Mouse (Mus musculus): Measurements from ENCODE around the gene Ehd2.
A peak's percentile ranks its signal among the peaks of the same experiment; 100 is the strongest.
"Not testable (repeated sequence)": the region's sequence is repeated elsewhere in the genome, so short reads cannot be mapped to it uniquely, and the experiment has no call there.

Gene Ehd2

GRCm38 (mm10) chr7:15945721-15946536 is 21.4 kb downstream of the Ehd2 start, which contains the start of gene Nop53:
Gene Nop53, minus strand, starts transcription at chr7:15946074.
- peak; percentile 95 for DNase-seq

GRCm38 (mm10) chr7:15945211-15945610 is 22.2 kb downstream of the Ehd2 start:
- DNase-seq: no peak

- DNase-seq: no peak
These were observed 23.1 kb downstream of the Ehd2 start for GRCm38 (mm10) chr7:15944311-15944710.

DNA sequence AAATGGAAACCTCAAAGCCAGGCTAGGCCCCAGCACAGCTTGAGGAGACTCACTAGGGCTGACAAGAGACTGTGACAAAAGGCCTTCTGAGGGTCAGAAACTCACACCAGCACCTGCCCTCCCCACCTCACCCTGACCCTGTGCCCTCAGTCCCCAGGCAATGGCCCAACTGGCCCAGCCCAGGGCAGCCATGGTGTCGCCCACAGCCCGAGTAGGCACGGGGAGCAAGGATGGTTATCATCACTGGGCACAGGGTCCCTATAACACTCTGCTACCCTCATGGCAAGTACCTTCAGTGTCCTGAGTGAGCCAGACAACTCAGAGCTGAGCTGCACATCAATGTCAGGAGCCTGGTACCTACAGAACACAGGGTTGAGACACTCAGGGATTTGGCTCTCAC is 28.7 kb downstream of the Ehd2 start:
- DNase-seq: no peak

GRCm38 (mm10) chr7:15937491-15937890 is 29.9 kb downstream of the Ehd2 start:
- no peak for DNase-seq

DNA sequence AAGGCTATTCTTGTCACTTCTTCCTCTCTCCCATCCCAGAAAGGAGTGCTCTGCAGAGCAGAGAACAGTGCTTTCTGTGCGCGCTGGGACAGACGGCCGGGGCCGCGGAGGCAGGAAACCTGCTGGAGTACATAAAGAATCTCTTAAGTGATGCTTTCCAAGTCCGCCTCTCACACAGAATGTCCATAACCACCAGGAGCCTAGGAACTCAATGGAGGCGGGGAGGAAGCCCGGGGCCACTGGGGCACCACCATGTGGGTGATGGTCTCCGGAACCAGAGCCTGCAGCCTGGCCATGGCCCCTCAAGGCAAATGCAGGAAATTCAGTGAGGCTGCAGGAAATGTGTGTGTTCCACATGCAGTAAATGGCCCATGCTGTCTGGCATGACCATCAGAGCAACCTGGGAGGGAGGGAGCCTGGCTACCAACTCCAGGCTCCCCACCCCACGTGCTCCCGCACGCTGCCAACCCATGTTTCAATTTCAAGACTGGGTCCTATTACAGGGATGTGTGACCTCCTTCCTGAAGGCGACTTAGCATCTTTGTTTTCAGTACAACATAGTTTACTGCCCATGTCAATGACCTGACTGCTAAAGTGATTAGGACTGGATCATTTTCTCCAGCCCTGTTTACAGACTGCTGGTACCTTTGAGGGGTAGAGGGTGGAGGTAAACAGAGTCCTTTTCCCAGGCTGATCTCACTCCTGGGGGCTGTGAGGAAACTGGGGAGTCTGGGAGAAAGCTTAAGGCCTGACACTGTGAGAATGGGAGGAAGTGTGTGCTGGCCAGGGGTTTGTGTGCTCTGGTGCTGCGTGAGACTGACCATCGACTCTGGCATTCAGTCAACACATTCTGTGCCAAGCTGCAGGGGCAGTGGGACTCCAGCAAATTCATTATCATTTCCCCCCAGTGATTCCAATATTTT is 33.7 kb downstream of the Ehd2 start:
- DNase-seq: peak; percentile 77

DNA sequence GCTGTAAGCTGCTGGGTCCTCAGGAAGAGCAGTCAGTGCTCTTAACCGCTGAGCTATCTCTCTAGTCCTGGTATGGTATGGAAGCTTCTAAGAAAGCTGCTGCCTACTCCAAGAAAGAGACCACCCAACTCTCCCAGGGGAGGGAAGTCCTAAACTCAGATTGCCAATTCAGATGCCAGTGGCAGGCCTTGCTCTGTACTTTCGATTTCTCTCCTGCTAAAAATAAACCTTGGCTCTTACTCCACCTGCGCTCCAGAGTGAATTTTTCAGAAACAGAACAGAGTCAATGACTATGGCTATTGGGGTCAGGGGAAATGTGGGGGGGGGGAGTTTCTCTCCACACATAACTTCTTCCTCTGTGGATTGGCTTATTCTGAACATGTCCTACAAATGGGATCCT is 35.7 kb downstream of the Ehd2 start:
- DNase-seq: no peak

- DNase-seq: no peak
These were observed 36.8 kb downstream of the Ehd2 start for GRCm38 (mm10) chr7:15930543-15930942.

- DNase-seq: no peak
These were observed 37.5 kb downstream of the Ehd2 start for GRCm38 (mm10) chr7:15929910-15930309.

- peak; percentile 93 for DNase-seq
These were observed 45.1 kb downstream of the Ehd2 start, which contains the start of gene Selenow for GRCm38 (mm10) chr7:15922220-15922773. Gene Selenow, minus strand, starts transcription at chr7:15922402.

GRCm38 (mm10) chr7:15921796-15922195 is 45.6 kb downstream of the Ehd2 start:
- peak; percentile 38 for DNase-seq

GRCm38 (mm10) chr7:15920645-15921190 is 46.6 kb downstream of the Ehd2 start:
- peak; percentile 48 for DNase-seq

GRCm38 (mm10) chr7:15919947-15920346 is 47.4 kb downstream of the Ehd2 start:
- DNase-seq: no peak

DNA sequence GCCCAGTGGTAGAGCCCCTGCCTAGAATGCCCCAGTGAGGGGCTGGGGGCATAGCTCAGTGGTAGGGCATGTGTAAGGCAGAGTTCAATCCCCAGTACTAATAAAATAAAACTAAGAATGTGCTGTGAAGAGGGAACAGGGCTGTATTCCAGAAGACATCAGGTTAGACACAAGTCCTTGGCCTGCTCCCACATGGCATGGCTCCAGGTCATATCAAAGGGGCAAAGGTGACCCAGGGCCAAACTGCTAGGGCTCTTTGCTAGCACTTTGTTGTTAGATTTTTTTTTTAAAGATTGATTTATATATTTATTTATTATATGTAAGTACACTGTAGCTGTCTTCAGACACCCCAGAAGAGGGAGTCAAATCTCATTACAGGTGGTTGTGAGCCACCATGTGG is 49.0 kb downstream of the Ehd2 start:
- no peak for DNase-seq

DNA sequence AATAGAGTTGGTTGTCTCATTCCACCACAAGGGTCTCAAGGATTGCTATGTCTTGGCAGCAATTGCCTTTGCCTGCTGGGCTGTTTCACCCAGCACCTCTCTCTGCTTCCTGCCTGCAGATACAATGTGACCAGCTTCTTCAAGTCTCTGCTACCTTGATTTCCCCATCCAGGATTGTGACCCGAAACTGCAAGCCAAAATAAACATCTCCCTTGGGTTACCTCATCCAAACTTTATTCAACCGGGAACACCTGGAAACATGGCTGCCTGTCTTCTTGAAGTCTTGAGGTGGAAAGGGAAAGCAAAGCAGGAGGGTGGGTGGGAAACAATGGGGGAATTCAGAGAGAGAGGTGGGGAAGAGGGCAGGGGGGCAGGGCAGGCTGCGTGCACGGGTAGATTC is 50.4 kb downstream of the Ehd2 start:
- no peak for DNase-seq

DNA sequence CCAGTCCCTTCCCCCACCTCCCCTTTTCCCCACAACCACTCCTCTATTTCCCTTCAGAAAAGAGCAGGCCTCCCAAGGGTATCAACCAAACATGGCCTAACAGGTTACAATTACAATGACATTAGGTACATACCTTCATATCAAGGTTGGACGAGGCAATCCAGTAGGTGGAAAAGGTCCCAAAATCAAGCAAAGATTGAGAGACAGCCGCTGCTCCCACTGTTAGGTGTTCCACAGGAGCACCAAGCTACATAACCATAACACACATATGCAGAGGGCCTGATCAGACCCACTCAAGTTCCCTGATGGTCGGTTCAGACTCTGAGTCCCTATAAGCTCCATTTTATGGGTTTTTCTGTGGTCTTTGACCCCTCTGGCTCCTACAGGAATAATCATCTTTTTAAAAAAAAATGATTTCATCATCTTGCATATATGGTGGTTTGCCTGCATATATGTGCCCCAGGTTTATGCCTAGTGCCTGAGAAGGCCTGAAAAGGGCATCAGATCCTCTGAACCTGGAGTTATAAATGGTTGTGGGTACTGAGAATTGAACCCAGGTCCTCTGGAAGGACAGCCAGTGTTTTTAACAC is 51.1 kb downstream of the Ehd2 start:
- DNase-seq: no peak

- not testable (repeated sequence) for DNase-seq
These were observed 51.7 kb downstream of the Ehd2 start for GRCm38 (mm10) chr7:15915695-15916094.

- no peak for DNase-seq
These were observed 52.6 kb downstream of the Ehd2 start for GRCm38 (mm10) chr7:15914751-15915150.

- DNase-seq: no peak
These were observed 53.1 kb downstream of the Ehd2 start for GRCm38 (mm10) chr7:15914252-15914651.

DNA sequence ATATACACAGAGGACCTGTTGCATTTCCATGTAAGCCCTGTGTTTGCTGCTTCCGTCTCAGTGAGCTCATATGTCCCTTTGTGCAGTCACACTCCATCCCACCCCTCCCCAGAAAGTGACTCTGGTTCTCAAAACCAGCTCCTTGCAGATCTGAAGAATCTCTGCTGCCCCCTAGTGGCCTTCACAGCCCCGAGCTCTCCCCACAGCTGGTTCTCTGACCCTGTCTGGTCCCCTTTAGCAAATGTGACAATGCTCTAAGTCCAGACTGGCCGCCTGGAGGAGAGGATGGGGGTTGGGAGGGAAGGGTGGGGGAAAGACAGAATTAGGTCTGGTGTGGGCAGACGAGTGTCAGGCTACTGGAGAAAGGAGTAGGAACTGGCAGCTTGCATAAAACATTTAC is 55.2 kb downstream of the Ehd2 start:
- DNase-seq: peak; percentile 69

DNA sequence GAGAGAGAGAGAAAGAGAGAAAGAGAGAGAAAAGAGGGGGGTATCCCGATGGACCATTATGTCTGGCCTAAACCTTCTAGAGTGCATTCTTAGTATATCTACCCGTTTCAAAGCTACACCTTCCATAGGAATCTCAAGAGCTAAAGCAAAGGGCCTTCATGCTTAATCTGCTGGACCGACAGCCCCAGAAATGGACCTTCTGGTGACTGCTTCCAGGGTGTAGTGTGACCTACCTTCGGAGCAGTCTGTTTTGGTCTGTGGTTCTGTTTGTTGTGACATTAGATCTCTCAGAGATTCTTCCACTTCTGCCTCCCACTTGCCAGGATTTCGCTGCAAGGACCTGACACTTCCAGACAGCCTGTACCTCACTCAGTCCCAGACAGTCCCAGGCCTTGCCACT is 56.8 kb downstream of the Ehd2 start:
- no peak for DNase-seq

DNA sequence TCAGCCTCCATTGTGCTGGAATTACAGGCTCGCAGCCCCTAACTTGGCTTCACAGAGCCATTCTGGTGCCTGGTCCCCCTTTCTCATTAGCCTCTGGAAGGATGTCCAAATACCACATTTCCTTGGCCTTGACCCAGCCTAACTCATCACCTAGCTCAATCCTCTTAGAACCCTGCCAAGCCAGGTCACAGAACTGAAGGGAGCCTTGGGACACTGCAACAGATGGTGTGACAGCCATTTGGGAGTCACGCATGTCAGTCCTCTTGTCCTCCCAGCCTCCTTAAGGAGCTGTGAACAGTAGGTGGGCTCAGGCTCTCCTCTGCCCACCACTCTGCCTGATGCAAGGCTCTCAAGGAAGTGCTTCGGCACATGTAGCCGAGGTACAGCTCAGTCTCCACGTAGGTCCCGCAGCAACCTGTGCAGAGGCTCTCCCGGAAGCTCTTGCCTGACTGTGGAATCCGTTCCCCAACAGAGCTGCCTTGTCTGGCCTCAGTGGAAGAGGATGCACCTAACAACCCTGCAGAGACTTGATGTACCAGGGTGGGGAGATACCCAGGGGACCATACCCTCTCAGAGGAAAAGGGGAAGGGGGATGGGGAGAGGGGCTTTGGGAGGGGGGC is 59.3 kb downstream of the Ehd2 start:
- no peak for DNase-seq
